ENCODE assay signal across 20 mouse cellular contexts in genomic region chr14:76850051-76850450, GRCm38 (mm10).
A peak's percentile ranks its signal among the peaks of the same experiment; 100 is the strongest.
DNase-seq lines count a peak whose midpoint lies in the region; ATAC-seq and TF ChIP-seq lines count a peak whose summit lies in the region.
"Had no signal": no experiment of that assay in that cellular context is flagged by ENCODE, and none has a peak within 500 bp of the region (broad histone marks: within the 10 kb centered on the region; RNA-seq: fewer than 3 reads in every experiment).

No protein-coding gene starts in this region.

- no peak for DNase-seq in heart, adult 18-20 months
- DNase-seq in lung, postnatal 14 days, result no peak
- no peak for DNase-seq in stomach, postnatal 0 days (ENCODE audit: low spot score)
- DNase-seq in adrenal gland, postnatal 25 days, result no peak
- DNase-seq: adrenal gland, postnatal 36 days; cerebellum, adult 11-12 months; cerebellum, postnatal 14 days; gastrocnemius, postnatal 10 days; kidney, adult 2 months; kidney, postnatal 10 days; right cerebral cortex, adult 18-20 months; thymus, postnatal 14 days had no signal

- H3K36me3 ChIP-seq in heart, embryonic 15.5 days, result no peaks in the 10 kb centered on the region
- no peaks in the 10 kb centered on the region for H3K36me3 ChIP-seq in lung, embryonic 16.5 days (ENCODE audit: control insufficient read depth, insufficient read depth, low read length)
- no peaks in the 10 kb centered on the region for H3K36me3 ChIP-seq in liver, embryonic 12.5 days
- no peaks in the 10 kb centered on the region for H3K36me3 ChIP-seq in stomach, postnatal 0 days (ENCODE audit: control insufficient read depth, insufficient read depth, low read length)
- H3K36me3 ChIP-seq: embryonic facial prominence, embryonic 13.5 days; limb, embryonic 15.5 days had no signal

- no peaks in the 10 kb centered on the region for H3K9me3 ChIP-seq in heart, embryonic 15.5 days (replicated peaks)
- no peaks in the 10 kb centered on the region for H3K9me3 ChIP-seq in lung, embryonic 16.5 days (ENCODE audit: control insufficient read depth, low read length)
- no peaks in the 10 kb centered on the region for H3K9me3 ChIP-seq in liver, embryonic 12.5 days (replicated peaks)
- H3K9me3 ChIP-seq in stomach, postnatal 0 days (ENCODE audit: control insufficient read depth, low read length), result no peaks in the 10 kb centered on the region
- H3K9me3 ChIP-seq: embryonic facial prominence, embryonic 13.5 days; limb, embryonic 15.5 days had no signal

- no peaks in the 10 kb centered on the region for H3K27me3 ChIP-seq in heart, embryonic 15.5 days
- H3K27me3 ChIP-seq in lung, embryonic 16.5 days (ENCODE audit: control insufficient read depth, insufficient read depth, low read depth, low read length), result no peaks in the 10 kb centered on the region
- no peaks in the 10 kb centered on the region for H3K27me3 ChIP-seq in liver, embryonic 12.5 days (replicated peaks)
- no peaks in the 10 kb centered on the region for H3K27me3 ChIP-seq in stomach, postnatal 0 days (ENCODE audit: control insufficient read depth, insufficient read depth, low read length)
- H3K27me3 ChIP-seq: embryonic facial prominence, embryonic 13.5 days; limb, embryonic 15.5 days had no signal

- H3K27ac ChIP-seq in heart, embryonic 15.5 days, result no peak overlapping the region
- H3K27ac ChIP-seq in lung, embryonic 16.5 days (ENCODE audit: low read length), result no peak overlapping the region
- H3K27ac ChIP-seq in liver, embryonic 12.5 days, result no peak overlapping the region
- H3K27ac ChIP-seq in stomach, postnatal 0 days (replicated peaks), result no peak overlapping the region
- H3K27ac ChIP-seq: embryonic facial prominence, embryonic 13.5 days; layer of hippocampus, adult 2 months; limb, embryonic 15.5 days had no signal

- peak overlapping the region; percentile 21; the same call in 1 of the 2 replicates for H3K4me2 ChIP-seq in heart, embryonic 15.5 days
- peak overlapping the region; percentile 15; the same call in 1 of the 2 replicates for H3K4me2 ChIP-seq in lung, embryonic 16.5 days (ENCODE audit: low read depth, low read length)
- H3K4me2 ChIP-seq in liver, embryonic 12.5 days, result peak overlapping the region; percentile 40
- H3K4me2 ChIP-seq in stomach, postnatal 0 days (replicated peaks; ENCODE audit: low read depth), result no peak overlapping the region
- H3K4me2 ChIP-seq: embryonic facial prominence, embryonic 13.5 days; limb, embryonic 15.5 days; midbrain, embryonic 11.5 days had no signal

- no peak for TF ChIP-seq CTCF in stomach, postnatal 0 days (IDR thresholded peaks at IDR 0.05; ENCODE audit: low read depth)

- 42% methylated on average over 13 of the region's 13 CpGs for WGBS in heart, embryonic 15.5 days
- 27% methylated on average over 13 of the region's 13 CpGs for WGBS in lung, embryonic 16.5 days
- WGBS in liver, embryonic 12.5 days (ENCODE audit: insufficient replicate concordance), result 22% methylated on average over 13 of the region's 13 CpGs
- WGBS in stomach, postnatal 0 days, result 36% methylated on average over 13 of the region's 13 CpGs

- peaks cover 20% of the 10 kb centered on the region for H3K4me1 ChIP-seq in heart, embryonic 15.5 days (replicated peaks)
- peaks cover 9% of the 10 kb centered on the region; the same call in 1 of the 2 replicates for H3K4me1 ChIP-seq in lung, embryonic 16.5 days (replicated peaks; ENCODE audit: control insufficient read depth, insufficient read depth, low read length)
- H3K4me1 ChIP-seq in liver, embryonic 12.5 days, result peaks cover 28% of the 10 kb centered on the region
- 0 out of 2 replicates have a peak, but pooled peaks cover 3% of the 10 kb centered on the region for H3K4me1 ChIP-seq in stomach, postnatal 0 days (replicated peaks; ENCODE audit: control insufficient read depth, insufficient read depth)
- H3K4me1 ChIP-seq: embryonic facial prominence, embryonic 13.5 days had no signal

- no peak overlapping the region for H3K4me3 ChIP-seq in heart, embryonic 15.5 days
- H3K4me3 ChIP-seq in lung, embryonic 16.5 days (ENCODE audit: low read length), result no peak overlapping the region
- no peak overlapping the region for H3K4me3 ChIP-seq in liver, embryonic 12.5 days
- H3K4me3 ChIP-seq in stomach, postnatal 0 days (ENCODE audit: low read depth, low read length), result no peak overlapping the region
- H3K4me3 ChIP-seq: embryonic facial prominence, embryonic 13.5 days; layer of hippocampus, adult 2 months; limb, embryonic 15.5 days had no signal

- no peak overlapping the region for H3K9ac ChIP-seq in heart, embryonic 15.5 days
- no peak overlapping the region for H3K9ac ChIP-seq in lung, embryonic 16.5 days (ENCODE audit: low read length)
- H3K9ac ChIP-seq in liver, embryonic 12.5 days, result no peak overlapping the region
- no peak overlapping the region for H3K9ac ChIP-seq in stomach, postnatal 0 days (ENCODE audit: low read length)
- H3K9ac ChIP-seq: embryonic facial prominence, embryonic 13.5 days; limb, embryonic 15.5 days had no signal

- TF ChIP-seq EP300 in stomach, postnatal 0 days (optimal IDR thresholded peaks at IDR 0.05), result no peak

- ATAC-seq in heart, embryonic 15.5 days (replicated peaks; ENCODE audit: insufficient number of reproducible peaks, insufficient read depth, low FRiP score, low read depth), result no peak
- ATAC-seq in lung, embryonic 16.5 days (ENCODE audit: low read depth), result peak; percentile 60
- peak; percentile 32; the same call in 1 of the 2 replicates for ATAC-seq in liver, embryonic 12.5 days
- 0 out of 2 replicates have a peak, but pooled peaks have one; percentile 47 for ATAC-seq in stomach, postnatal 0 days (ENCODE audit: low FRiP score, low TSS enrichment)
- ATAC-seq: forebrain, embryonic 14.5 days had no signal
